Mouse (Mus musculus) hindbrain, embryonic 11.5 days (tissue): Measurements from ENCODE around the gene Cul9. TPM values are rescaled to one million over a fixed set of nuclear protein-coding genes. Genes with fewer than 3 reads are reported as not detected.

Experiments
- ATAC-seq: fragments of 200-750 bp; cut with Nextera tagmentation; 2 replicates; pipeline ENCODE4 v1.8.0; 2017; ENCODE audit warnings: mild to moderate bottlenecking, moderate TSS enrichment, moderate library complexity; ENCODE audit not compliant: low FRiP score
- DNase-seq: peaks from one replicate; pipeline ENCODE4 v3.0.0-alpha.2; 2015; ENCODE audit warnings: low spot score
- H3K27ac ChIP-seq: fragments of 300-500 bp; sonication (generic); 2 replicates; pipeline ENCODE4 v1.5.1; 2014; ENCODE audit warnings: mild to moderate bottlenecking, low read depth, low read length
- H3K27me3 ChIP-seq: fragments of 300-500 bp; sonication (generic); 2 replicates; pipeline ENCODE4 v1.6.1; 2014; ENCODE audit warnings: mild to moderate bottlenecking, low read length, moderate library complexity, mixed read lengths; ENCODE audit not compliant: control insufficient read depth, insufficient read depth
- H3K36me3 ChIP-seq: fragments of 300-500 bp; sonication (generic); 2 replicates; pipeline ENCODE4 v1.6.1; 2014; ENCODE audit warnings: mild to moderate bottlenecking, low read length, moderate library complexity, mixed read lengths; ENCODE audit not compliant: control insufficient read depth, insufficient read depth
- H3K4me1 ChIP-seq: fragments of 300-500 bp; sonication (generic); replicated peaks from 2 replicates; pipeline ENCODE4 v1.6.1; 2014; ENCODE audit warnings: low read length, mixed read lengths; ENCODE audit not compliant: control insufficient read depth, insufficient read depth
- H3K4me2 ChIP-seq: fragments of 300-500 bp; sonication (generic); replicated peaks from 2 replicates; pipeline ENCODE4 v1.6.1; 2014; ENCODE audit warnings: mild to moderate bottlenecking, low read depth, low read length
- H3K4me3 ChIP-seq: fragments of 300-500 bp; sonication (generic); 2 replicates; pipeline ENCODE4 v1.5.1; 2014; ENCODE audit warnings: low read depth, low read length
- H3K9ac ChIP-seq: fragments of 300-500 bp; sonication (generic); 2 replicates; pipeline ENCODE4 v1.6.1; 2014; ENCODE audit warnings: low read depth, low read length
- H3K9me3 ChIP-seq: fragments of 300-500 bp; sonication (generic); 2 replicates; pipeline ENCODE4 v1.6.1; 2016; ENCODE audit warnings: low read length; ENCODE audit not compliant: control insufficient read depth
- WGBS: fragments of 180-500 bp; shearing (Covaris S2); extraction: QIAGEN DNeasy Blood & Tissue Kit; methylation state at CpG from one replicate; pipeline ENCODE4 v1.1.7; 2014; 5-methylcytosine and 5-hydroxymethylcytosine counted together
- polyA plus RNA-seq: library from polyadenylated mRNA; unstranded; fragments of >200 nt; fragmentation: Nextera tagmentation; extraction: Ambion mirVana; gene quantifications from 2 replicates; pipeline ENCODE4 v1.2.1, GENCODE M21; 2014

The Cul9 gene
- polyA plus RNA-seq, 1 experiment from 2014 or later: 4.8 TPM

- DNase-seq: peak; percentile 70
- Histone ChIP-seq H3K9me3 (no peaks in the 10 kb centered on the region), H3K4me1 (peaks cover 17% of the 10 kb centered on the region), H3K4me3 (peak overlapping the region; percentile 87), H3K27ac (peak overlapping the region; percentile 65), H3K9ac (peak overlapping the region; percentile 24), H3K36me3 (no peaks in the 10 kb centered on the region), H3K4me2 (peak overlapping the region; percentile 94), H3K27me3 (no peaks in the 10 kb centered on the region)
- peak; percentile 23 for ATAC-seq
- 1% methylated on average over 11 of the region's 11 CpGs for WGBS
Measured at GRCm38 (mm10) chr17:46556584-46556945, 10.4 kb upstream of the Cul9 start.

- peak; percentile 96 for DNase-seq
- Histone ChIP-seq H3K9me3 (no peaks in the 10 kb centered on the region), H3K27me3 (no peaks in the 10 kb centered on the region), H3K4me3 (peak within 1 kb of the TSS; percentile 87), H3K27ac (peak within 1 kb of the TSS; percentile 84), H3K4me2 (peak within 1 kb of the TSS; percentile 94), H3K4me1 (peaks cover 17% of the 10 kb centered on the region), H3K36me3 (peaks cover 4% of the 10 kb centered on the region; the same call in 1 of the 2 replicates), H3K9ac (peak within 1 kb of the TSS; percentile 95)
- WGBS: under 1% methylated on average over 48 of the region's 87 CpGs
- ATAC-seq: peak; percentile 94
Measured at GRCm38 (mm10) chr17:46555673-46556583, 9.7 kb upstream of the Cul9 start, which contains the start of gene Srf. TSS of gene Srf (minus strand) at chr17:46556175.

GRCm38 (mm10) chr17:46554977-46555672 is 8.9 kb upstream of the Cul9 start:
- peak; percentile 66 for DNase-seq
- Histone ChIP-seq H3K4me2 (peak overlapping the region; percentile 94), H3K9ac (peak overlapping the region; percentile 95), H3K4me1 (peaks cover 17% of the 10 kb centered on the region), H3K36me3 (peaks cover 7% of the 10 kb centered on the region; the same call in 1 of the 2 replicates), H3K4me3 (peak overlapping the region; percentile 87), H3K9me3 (no peaks in the 10 kb centered on the region), H3K27me3 (no peaks in the 10 kb centered on the region), H3K27ac (peak overlapping the region; percentile 84)
- whole genome bisulfite sequencing: under 1% methylated on average over 67 of the region's 75 CpGs
- no peak for ATAC-seq

GRCm38 (mm10) chr17:46554646-46554976 is 8.4 kb upstream of the Cul9 start:
- ATAC-seq (no peak), DNase-seq (no peak)
- peak overlapping the region; percentile 87 for H3K4me3 ChIP-seq
- H3K9ac ChIP-seq: peak overlapping the region; percentile 95
- H3K4me2 ChIP-seq: peak overlapping the region; percentile 94
- H3K4me1 ChIP-seq: peaks cover 17% of the 10 kb centered on the region
- H3K9me3 ChIP-seq: no peaks in the 10 kb centered on the region
- under 1% methylated on average over 11 of the region's 11 CpGs for whole genome bisulfite sequencing
- peaks cover 9% of the 10 kb centered on the region; the same call in 1 of the 2 replicates for H3K36me3 ChIP-seq
- H3K27me3 ChIP-seq: no peaks in the 10 kb centered on the region
- H3K27ac ChIP-seq: 0 out of 2 replicates have a peak overlapping the region, but pooled peaks have one; percentile 84

- Histone ChIP-seq H3K9me3 (no peaks in the 10 kb centered on the region), H3K4me2 (peak overlapping the region; percentile 94), H3K36me3 (peaks cover 14% of the 10 kb centered on the region; the same call in 1 of the 2 replicates), H3K4me1 (peaks cover 17% of the 10 kb centered on the region), H3K4me3 (peak overlapping the region; percentile 87), H3K9ac (0 out of 2 replicates have a peak overlapping the region, but pooled peaks have one; percentile 23), H3K27me3 (no peaks in the 10 kb centered on the region), H3K27ac (no peak overlapping the region)
- DNase-seq (no peak), ATAC-seq (no peak)
- WGBS: 68% methylated on average over 3 of the region's 3 CpGs
Measured at GRCm38 (mm10) chr17:46553926-46554325, 7.7 kb upstream of the Cul9 start.

- no peak overlapping the region for H3K9ac ChIP-seq
- DNase-seq (no peak), ATAC-seq (no peak)
- H3K27me3 ChIP-seq: no peaks in the 10 kb centered on the region
- peak overlapping the region; percentile 94 for H3K4me2 ChIP-seq
- peaks cover 17% of the 10 kb centered on the region for H3K4me1 ChIP-seq
- H3K9me3 ChIP-seq: no peaks in the 10 kb centered on the region
- peaks cover 14% of the 10 kb centered on the region; the same call in 1 of the 2 replicates for H3K36me3 ChIP-seq
- peak overlapping the region; percentile 58; the same call in 1 of the 2 replicates for H3K27ac ChIP-seq
- WGBS: 43% methylated on average over 11 of the region's 11 CpGs
- peak overlapping the region; percentile 87 for H3K4me3 ChIP-seq
Measured at GRCm38 (mm10) chr17:46553469-46553868, 7.3 kb upstream of the Cul9 start.

- Histone ChIP-seq H3K4me3 (peak overlapping the region; percentile 87), H3K27ac (peak overlapping the region; percentile 58), H3K36me3 (peaks cover 14% of the 10 kb centered on the region; the same call in 1 of the 2 replicates), H3K27me3 (no peaks in the 10 kb centered on the region), H3K4me2 (peak overlapping the region; percentile 94), H3K9me3 (no peaks in the 10 kb centered on the region), H3K9ac (no peak overlapping the region), H3K4me1 (peaks cover 17% of the 10 kb centered on the region)
- DNase-seq: peak; percentile 87
- WGBS: 1% methylated on average over 24 of the region's 24 CpGs
- peak; percentile 74 for ATAC-seq
Measured at GRCm38 (mm10) chr17:46552841-46553423, 6.7 kb upstream of the Cul9 start.

- peaks cover 17% of the 10 kb centered on the region for H3K4me1 ChIP-seq
- H3K27me3 ChIP-seq: peaks cover 2% of the 10 kb centered on the region; the same call in 1 of the 2 replicates
- H3K4me2 ChIP-seq: no peak overlapping the region
- WGBS: 85% methylated on average over 7 of the region's 7 CpGs
- H3K9ac ChIP-seq: no peak overlapping the region
- no peak for DNase-seq
- H3K9me3 ChIP-seq: no peaks in the 10 kb centered on the region
- H3K4me3 ChIP-seq: no peak overlapping the region
- peaks cover 14% of the 10 kb centered on the region; the same call in 1 of the 2 replicates for H3K36me3 ChIP-seq
- H3K27ac ChIP-seq: no peak overlapping the region
- no peak for ATAC-seq
Measured at GRCm38 (mm10) chr17:46552151-46552550, 6.0 kb upstream of the Cul9 start.
